Mouse (Mus musculus) intestine, embryonic 15.5 days (tissue): ENCODE measurements at regions not wholly inside any gene's neighbourhood (a gene's known extent, or its start where the extent isn't known, plus 50 kb on each side); places are given as distances from the start of the nearest gene placed in this dataset.

Experiments used
- ATAC-seq: fragments of 200-750 bp; cut with Nextera tagmentation; 2 replicates; pipeline ENCODE4 v1.8.0; 2017; ENCODE audit warnings: moderate TSS enrichment, moderate library complexity
- H3K27ac ChIP-seq: fragments of 300-500 bp; sonication (generic); 2 replicates; pipeline ENCODE4 v1.5.1; 2015; ENCODE audit warnings: mild to moderate bottlenecking, inconsistent platforms
- H3K27me3 ChIP-seq: fragments of 300-500 bp; sonication (generic); replicated peaks from 2 replicates; pipeline ENCODE4 v1.6.1; 2015; ENCODE audit warnings: inconsistent platforms
- H3K36me3 ChIP-seq: fragments of 300-500 bp; sonication (generic); 2 replicates; pipeline ENCODE4 v1.6.1; 2015; ENCODE audit warnings: inconsistent platforms
- H3K4me1 ChIP-seq: fragments of 300-500 bp; sonication (generic); replicated peaks from 2 replicates; pipeline ENCODE4 v1.6.1; 2015; ENCODE audit warnings: inconsistent platforms
- H3K4me2 ChIP-seq: fragments of 300-500 bp; sonication (generic); replicated peaks from 2 replicates; pipeline ENCODE4 v1.6.1; 2015; ENCODE audit warnings: mild to moderate bottlenecking, inconsistent platforms
- H3K4me3 ChIP-seq: fragments of 300-500 bp; sonication (generic); replicated peaks from 2 replicates; pipeline ENCODE4 v1.5.1; 2015; ENCODE audit warnings: inconsistent platforms
- H3K9ac ChIP-seq: fragments of 300-500 bp; sonication (generic); 2 replicates; pipeline ENCODE4 v1.6.1; 2015; ENCODE audit warnings: inconsistent platforms
- H3K9me3 ChIP-seq: fragments of 300-500 bp; sonication (generic); 2 replicates; pipeline ENCODE4 v1.6.1; 2016; ENCODE audit warnings: inconsistent platforms
- WGBS: fragments of 180-500 bp; shearing (Covaris S2); methylation state at CpG from one replicate; pipeline ENCODE4 v1.1.7; 2015; 5-methylcytosine and 5-hydroxymethylcytosine counted together

DNA sequence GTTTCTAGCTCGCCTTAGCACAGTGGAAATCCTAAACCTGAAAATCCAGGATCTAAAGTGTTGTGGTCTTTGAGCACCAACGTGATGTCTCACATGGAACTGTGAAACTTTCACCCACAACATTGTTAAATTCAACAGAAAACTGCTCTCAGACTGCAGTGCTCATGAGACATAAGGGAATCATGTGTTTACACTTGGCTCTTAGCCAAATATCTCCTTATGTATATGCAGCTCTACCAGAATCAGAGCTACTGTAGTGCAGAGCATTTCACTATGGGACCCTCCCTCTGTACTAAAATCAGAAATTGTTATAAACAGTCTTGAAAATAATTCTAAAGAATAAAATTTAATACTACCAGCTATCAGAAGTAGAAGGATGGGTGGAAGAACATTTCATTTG, 778.8 kb upstream of the Fam84a start:
- 69% methylated on average over 2 of the region's 2 CpGs for WGBS
- H3K9ac ChIP-seq: no peak overlapping the region

DNA sequence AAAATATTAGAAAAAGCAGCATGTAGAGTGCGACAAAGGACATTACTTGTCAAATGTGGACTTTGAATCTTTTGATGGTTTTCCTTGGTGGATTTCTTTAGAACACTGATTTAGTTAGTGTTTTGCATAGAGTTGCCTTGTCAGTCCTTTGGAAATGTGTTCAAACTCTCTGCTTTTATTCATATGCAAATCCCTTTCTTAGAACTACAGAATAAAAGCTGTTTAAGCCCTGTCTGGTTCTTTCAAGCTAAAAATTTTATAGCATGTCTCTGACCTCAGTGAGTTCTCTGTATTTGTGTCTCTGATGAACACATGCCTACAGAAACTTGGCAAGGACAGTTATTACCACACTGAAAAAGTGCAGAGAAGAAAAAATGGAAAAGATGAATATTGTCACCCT, 775.7 kb upstream of the Fam84a start:
- H3K4me2 ChIP-seq: no peak overlapping the region
- no peaks in the 10 kb centered on the region for H3K27me3 ChIP-seq
- no peaks in the 10 kb centered on the region for H3K36me3 ChIP-seq
- H3K9me3 ChIP-seq: no peaks in the 10 kb centered on the region
- no peak for ATAC-seq
- no peaks in the 10 kb centered on the region for H3K4me1 ChIP-seq
- WGBS: 96% methylated on average over 1 of the region's 1 CpGs
- H3K9ac ChIP-seq: no peak overlapping the region
- no peak overlapping the region for H3K4me3 ChIP-seq
- no peak overlapping the region for H3K27ac ChIP-seq

More for the DNA sequence above, 778.8 kb upstream of the Fam84a start:
- Histone ChIP-seq H3K27ac (no peak overlapping the region), H3K9me3 (no peaks in the 10 kb centered on the region), H3K4me1 (no peaks in the 10 kb centered on the region), H3K4me2 (no peak overlapping the region), H3K36me3 (no peaks in the 10 kb centered on the region), H3K27me3 (no peaks in the 10 kb centered on the region), H3K4me3 (no peak overlapping the region)
- no peak for ATAC-seq

DNA sequence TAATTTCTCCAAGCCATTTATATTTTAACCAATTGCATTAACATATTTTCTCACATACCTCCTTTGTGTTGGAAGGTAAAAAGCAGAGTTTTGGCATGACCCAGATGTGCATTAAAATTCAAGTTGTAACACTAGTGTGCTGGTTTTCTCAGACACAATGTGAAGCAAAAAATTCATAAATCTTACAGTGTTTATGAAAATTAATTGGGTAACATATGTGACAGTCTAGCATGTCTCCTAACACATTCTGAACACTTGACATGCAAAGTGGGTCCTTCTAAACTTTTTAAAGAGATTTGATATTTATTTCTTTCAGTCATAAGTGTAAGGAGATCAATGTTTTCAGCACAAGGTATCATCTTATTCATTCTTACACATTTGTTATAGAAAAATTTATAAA, 771.9 kb upstream of the Fam84a start:
- H3K4me3 ChIP-seq: no peak overlapping the region
- H3K27me3 ChIP-seq: no peaks in the 10 kb centered on the region
- no peak overlapping the region for H3K4me2 ChIP-seq
- no peak for ATAC-seq
- no peak overlapping the region for H3K9ac ChIP-seq
- H3K9me3 ChIP-seq: no peaks in the 10 kb centered on the region
- no peaks in the 10 kb centered on the region for H3K36me3 ChIP-seq
- no peaks in the 10 kb centered on the region for H3K4me1 ChIP-seq
- H3K27ac ChIP-seq: no peak overlapping the region

DNA sequence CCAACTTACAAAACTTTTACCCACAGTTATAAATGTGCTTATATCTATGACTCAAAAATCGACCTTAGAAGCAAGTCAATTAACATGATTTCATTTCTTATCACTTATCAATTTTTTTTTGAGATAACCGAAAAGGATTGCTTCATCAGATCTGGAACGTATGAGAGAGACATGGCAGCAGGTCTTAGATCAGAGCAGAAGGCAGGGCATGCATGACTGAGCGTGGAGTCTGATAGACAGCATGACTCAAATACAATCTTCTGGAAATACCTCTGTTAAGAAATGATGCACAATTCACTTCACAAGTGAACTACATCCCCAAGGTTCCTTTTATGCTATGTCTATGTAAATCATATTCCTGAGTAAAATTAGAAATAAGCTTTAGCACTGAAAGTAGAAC, 760.1 kb upstream of the Fam84a start:
- 75% methylated on average over 4 of the region's 4 CpGs for WGBS
- Histone ChIP-seq H3K27me3 (no peaks in the 10 kb centered on the region), H3K4me2 (no peak overlapping the region), H3K4me1 (no peaks in the 10 kb centered on the region), H3K36me3 (no peaks in the 10 kb centered on the region), H3K27ac (no peak overlapping the region), H3K9ac (no peak overlapping the region), H3K9me3 (no peaks in the 10 kb centered on the region), H3K4me3 (no peak overlapping the region)
- ATAC-seq: no peak

DNA sequence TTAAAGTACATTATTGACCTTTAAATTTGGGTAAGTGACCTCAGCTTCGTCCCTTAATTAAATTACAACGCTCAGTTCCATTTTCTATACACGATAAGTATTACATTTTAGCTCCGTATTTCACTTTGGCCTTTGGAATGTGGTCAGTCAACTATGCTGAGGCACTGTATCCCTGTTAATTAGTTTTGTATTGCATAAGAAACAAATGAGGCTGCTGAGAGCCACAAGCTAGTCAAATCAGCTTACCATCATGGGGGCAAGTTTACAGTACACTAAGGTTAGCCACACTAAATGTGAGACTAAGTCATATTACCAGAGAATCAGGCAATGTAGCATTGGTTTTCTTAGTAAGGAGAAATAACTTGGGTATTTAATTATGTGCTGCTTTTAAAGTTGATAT, 731.3 kb upstream of the Fam84a start:
- no peaks in the 10 kb centered on the region for H3K36me3 ChIP-seq
- no peak overlapping the region for H3K27ac ChIP-seq
- WGBS: 90% methylated on average over 4 of the region's 4 CpGs
- H3K27me3 ChIP-seq: no peaks in the 10 kb centered on the region
- H3K9me3 ChIP-seq: no peaks in the 10 kb centered on the region
- H3K4me3 ChIP-seq: no peak overlapping the region
- H3K9ac ChIP-seq: no peak overlapping the region
- H3K4me1 ChIP-seq: no peaks in the 10 kb centered on the region
- ATAC-seq: no peak
- H3K4me2 ChIP-seq: no peak overlapping the region

DNA sequence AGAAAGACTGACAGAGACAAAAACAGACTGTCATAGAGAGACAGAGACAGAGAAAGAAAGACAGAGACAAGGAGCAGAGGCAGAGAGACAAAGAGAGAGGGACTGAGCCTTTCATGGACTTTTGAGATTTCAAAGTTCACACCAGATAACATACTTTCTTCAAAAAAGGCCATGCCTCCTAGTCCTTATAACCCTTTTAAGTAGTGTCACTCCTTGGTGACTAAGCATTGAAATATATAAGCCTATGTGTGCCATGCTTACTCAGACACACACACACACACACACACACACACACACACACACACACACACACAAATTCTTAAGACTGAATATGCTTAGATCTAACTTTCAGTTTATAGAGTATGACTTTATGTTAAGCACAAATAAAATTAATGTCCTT, 728.6 kb upstream of the Fam84a start:
- Histone ChIP-seq H3K9me3 (no peaks in the 10 kb centered on the region), H3K4me3 (no peak overlapping the region), H3K36me3 (no peaks in the 10 kb centered on the region), H3K27me3 (no peaks in the 10 kb centered on the region), H3K4me1 (no peaks in the 10 kb centered on the region), H3K4me2 (no peak overlapping the region), H3K27ac (no peak overlapping the region), H3K9ac (no peak overlapping the region)
- peak; percentile 58; the same call in 1 of the 2 replicates for ATAC-seq

DNA sequence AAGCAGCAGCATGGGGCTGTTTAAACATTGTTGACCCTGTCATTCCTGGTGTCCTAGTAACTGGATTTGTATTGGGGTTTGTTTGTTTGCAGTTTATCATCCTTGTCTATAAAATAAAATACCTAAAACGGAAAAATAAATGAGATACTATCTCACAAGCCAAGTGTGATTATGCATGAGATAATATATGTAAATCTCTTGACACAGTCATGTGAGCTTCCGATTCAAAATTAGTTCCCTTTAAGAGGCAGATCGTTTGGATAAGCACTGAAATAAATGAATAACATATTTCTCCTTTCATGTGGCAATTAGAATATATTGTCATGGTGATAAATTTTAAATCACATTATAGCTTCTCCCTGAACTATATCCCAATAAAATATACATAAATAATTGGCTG, 723.4 kb upstream of the Fam84a start:
- no peak overlapping the region for H3K27ac ChIP-seq
- H3K27me3 ChIP-seq: no peaks in the 10 kb centered on the region
- ATAC-seq: no peak
- H3K4me3 ChIP-seq: no peak overlapping the region
- H3K4me1 ChIP-seq: no peaks in the 10 kb centered on the region
- no peaks in the 10 kb centered on the region for H3K9me3 ChIP-seq
- no peak overlapping the region for H3K9ac ChIP-seq
- H3K36me3 ChIP-seq: no peaks in the 10 kb centered on the region
- WGBS: 56% methylated on average over 3 of the region's 3 CpGs
- H3K4me2 ChIP-seq: no peak overlapping the region

DNA sequence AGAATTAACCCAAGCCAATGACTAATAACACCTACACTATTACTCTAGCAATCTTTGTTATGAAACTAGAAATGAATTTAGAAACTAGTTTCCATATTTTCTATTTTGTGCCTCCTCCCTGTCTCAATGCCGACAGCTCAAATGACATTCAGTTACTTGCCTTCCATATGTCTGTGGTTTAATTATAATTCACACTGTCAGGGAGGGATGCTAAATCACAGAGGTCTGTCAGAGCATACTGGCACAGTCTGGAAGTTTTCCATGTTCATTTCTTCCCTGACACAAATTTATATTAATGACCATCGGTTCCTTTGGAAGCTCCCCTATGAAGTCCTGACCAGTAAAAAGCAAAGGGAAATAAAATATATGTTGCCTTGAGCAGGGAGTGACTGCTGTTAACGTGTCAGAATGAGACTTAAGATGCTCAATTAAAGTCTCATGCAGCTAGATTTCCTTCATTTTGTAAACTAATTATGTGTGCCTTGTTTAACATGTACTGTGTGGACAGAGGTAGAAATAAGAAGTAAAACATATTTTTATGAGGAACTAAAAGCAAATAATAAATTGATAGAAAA, 719.6 kb upstream of the Fam84a start:
- Histone ChIP-seq H3K36me3 (no peaks in the 10 kb centered on the region), H3K4me1 (no peaks in the 10 kb centered on the region), H3K4me2 (no peak overlapping the region), H3K9ac (no peak overlapping the region), H3K9me3 (no peaks in the 10 kb centered on the region), H3K4me3 (no peak overlapping the region), H3K27ac (no peak overlapping the region), H3K27me3 (no peaks in the 10 kb centered on the region)
- no peak for ATAC-seq
- 62% methylated on average over 3 of the region's 3 CpGs for WGBS

DNA sequence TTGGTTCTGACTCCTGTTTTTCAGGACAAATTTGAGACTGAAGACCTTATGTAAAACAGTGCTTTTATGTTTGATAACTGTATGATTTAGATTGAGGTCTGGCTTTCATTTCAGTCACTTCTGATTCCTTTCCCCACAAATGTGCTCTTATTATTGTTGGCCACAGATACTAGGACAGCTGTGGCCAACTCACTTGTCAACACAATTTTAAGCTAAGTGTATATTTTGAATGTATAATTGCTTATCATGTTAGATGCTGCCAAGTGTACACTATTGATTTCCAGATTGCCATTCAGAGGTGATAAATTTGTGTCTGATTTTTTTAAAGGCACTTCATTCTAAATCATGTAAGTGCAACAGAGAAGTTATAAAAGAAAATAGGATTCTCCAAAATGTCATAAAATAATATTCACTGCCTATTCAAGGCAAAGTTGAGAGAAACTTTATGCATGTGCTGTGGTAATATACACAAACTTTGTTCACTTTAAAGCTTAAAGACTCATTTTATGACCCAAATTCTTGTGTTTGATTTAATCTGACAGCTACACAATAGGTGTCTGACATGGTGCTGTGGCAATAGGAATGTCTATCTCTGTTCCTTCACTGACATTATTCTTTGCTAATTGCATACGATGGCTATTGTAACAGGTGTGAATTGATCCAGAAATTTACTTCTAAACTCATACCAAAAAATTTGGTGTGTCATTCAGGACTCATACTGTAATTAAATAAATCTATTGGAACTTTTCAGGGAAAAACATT, 708.1 kb upstream of the Fam84a start:
- H3K27ac ChIP-seq: no peak overlapping the region
- no peak overlapping the region for H3K4me2 ChIP-seq
- no peak overlapping the region for H3K9ac ChIP-seq
- 78% methylated on average over 1 of the region's 1 CpGs for WGBS
- H3K27me3 ChIP-seq: no peaks in the 10 kb centered on the region
- H3K4me1 ChIP-seq: no peaks in the 10 kb centered on the region
- H3K9me3 ChIP-seq: no peaks in the 10 kb centered on the region
- no peak for ATAC-seq
- H3K36me3 ChIP-seq: no peaks in the 10 kb centered on the region
- H3K4me3 ChIP-seq: no peak overlapping the region

DNA sequence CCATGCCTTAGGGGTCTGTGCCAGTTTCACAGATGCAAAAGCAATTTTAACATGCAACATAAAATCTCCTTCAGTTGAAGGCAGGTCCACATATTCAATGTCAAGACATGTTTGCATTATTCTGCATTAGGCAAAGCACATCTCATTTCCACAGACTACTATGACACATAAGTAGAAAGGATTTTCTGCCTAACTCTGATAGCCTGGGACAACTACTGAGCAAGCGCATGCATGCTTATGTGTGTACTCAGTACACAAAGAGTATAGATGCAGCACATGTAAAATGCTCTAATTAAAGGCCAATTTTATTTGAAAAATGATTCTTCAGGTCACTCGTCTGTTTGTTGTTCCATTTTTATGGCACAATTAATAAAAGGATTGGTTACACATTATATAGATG, 707.2 kb upstream of the Fam84a start:
- no peak overlapping the region for H3K27ac ChIP-seq
- H3K36me3 ChIP-seq: no peaks in the 10 kb centered on the region
- no peaks in the 10 kb centered on the region for H3K27me3 ChIP-seq
- no peak for ATAC-seq
- H3K9me3 ChIP-seq: no peaks in the 10 kb centered on the region
- no peak overlapping the region for H3K9ac ChIP-seq
- 72% methylated on average over 2 of the region's 2 CpGs for WGBS
- H3K4me2 ChIP-seq: no peak overlapping the region
- no peak overlapping the region for H3K4me3 ChIP-seq
- no peaks in the 10 kb centered on the region for H3K4me1 ChIP-seq

DNA sequence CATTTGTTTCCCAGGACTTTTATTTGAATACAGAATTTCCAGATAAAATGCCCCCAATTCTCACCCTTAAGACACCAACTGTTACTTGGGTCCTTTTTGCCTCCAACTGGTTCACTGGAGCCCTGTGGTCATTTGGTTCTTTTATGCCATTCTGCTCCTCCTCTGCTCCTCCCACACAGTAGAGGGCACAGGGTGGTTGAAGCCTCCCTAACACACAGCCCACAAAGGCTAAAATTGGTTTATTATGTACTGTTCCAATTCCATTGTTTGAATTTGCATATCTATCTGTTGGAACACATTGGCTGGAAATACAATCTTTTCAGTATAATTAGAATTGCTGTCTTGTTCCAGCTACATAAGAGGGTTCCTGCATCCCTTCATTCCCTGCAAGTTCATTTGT, 683.7 kb upstream of the Fam84a start:
- H3K4me2 ChIP-seq: no peak overlapping the region
- no peaks in the 10 kb centered on the region for H3K36me3 ChIP-seq
- ATAC-seq: no peak
- no peak overlapping the region for H3K4me3 ChIP-seq
- no peak overlapping the region for H3K27ac ChIP-seq
- H3K9ac ChIP-seq: no peak overlapping the region
- H3K27me3 ChIP-seq: no peaks in the 10 kb centered on the region
- no peaks in the 10 kb centered on the region for H3K4me1 ChIP-seq
- H3K9me3 ChIP-seq: no peaks in the 10 kb centered on the region
